Mouse (Mus musculus) adrenal gland, adult (tissue): ENCODE measurements around the gene Fam126b.
A peak's percentile ranks its signal among the peaks of the same experiment; 100 is the strongest.
"Not testable (repeated sequence)": the region's sequence is repeated elsewhere in the genome, so short reads cannot be mapped to it uniquely, and the experiment has no call there.

Experiments
- DNase-seq, 2 experiments: peaks; one replicate each; pipeline ENCODE4 v3.0.0; 2022 to 2023; ENCODE audit warnings: low spot score in 1 of 2; ENCODE audit not compliant: inconsistent age in 2 of 2

Gene Fam126b

DNA sequence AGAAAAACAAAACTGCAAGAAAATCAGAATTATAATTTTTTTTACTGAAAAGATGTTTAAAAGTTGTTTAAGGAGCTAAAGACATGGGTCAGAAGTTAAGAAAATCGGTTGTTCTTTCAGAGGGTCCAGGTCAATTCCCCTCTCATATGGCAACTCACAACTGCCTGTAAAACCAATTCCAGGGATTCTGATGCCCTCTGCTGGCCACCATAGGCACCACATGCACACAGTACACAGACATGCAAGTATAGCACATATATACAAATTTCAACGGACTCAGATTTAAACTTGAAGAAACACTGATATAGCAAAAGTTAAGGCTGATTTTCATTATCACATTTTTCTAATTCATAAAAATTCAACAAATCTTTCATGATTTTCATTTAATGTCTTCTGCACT, 6.9 kb downstream of the Fam126b start:
- peak in 1 of 2 experiments; percentile 54 for DNase-seq

DNA sequence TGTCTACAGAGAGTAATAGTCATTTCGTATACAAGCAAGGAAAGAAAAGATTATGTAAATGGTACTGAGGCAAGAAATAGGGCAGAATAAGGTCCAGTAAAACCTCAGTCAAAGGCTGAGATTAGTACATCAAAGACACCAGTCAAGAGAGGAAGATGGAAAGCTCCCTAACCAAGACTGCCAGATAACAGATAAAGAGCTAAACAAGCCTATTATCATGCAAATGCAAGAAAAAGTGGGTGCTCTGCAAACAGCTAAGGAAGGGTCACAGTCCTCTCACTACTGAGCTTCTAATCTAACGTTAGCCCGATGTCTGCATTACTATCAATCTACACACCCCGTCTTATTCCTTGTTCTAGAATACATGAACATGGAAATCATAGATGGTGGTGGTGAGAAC, 15.7 kb downstream of the Fam126b start:
- no peak for DNase-seq

DNA sequence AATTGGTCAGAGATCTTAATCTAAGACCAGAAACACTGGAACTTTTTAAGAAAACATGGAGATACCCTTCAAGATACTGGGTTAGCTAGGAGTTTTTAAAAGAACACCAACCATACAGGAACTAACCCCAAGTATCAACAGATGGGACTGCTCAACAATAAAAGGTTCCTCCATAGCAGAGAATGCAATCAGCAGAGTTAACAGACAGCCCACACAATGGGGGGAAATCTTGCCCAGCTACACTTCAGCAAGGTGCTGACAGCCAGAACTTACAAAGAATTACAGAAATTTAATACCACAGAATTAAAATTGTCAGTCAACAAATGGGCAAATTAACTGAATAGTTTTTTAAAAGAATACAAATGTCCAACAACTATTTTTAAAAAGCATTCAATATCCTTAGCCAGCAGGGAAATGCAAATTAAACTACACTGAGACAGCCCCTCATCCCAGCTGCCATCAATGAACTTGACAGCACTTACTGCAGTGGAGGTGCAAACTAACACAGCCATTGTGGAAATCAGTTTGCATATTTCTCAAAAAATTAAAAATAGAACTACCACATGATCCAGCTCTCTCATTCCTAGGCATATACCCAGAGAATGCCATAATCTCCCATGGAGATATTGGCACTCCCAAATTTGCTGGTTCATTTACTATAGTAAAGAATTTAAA, 17.5 kb downstream of the Fam126b start:
- DNase-seq, result no peak

DNA sequence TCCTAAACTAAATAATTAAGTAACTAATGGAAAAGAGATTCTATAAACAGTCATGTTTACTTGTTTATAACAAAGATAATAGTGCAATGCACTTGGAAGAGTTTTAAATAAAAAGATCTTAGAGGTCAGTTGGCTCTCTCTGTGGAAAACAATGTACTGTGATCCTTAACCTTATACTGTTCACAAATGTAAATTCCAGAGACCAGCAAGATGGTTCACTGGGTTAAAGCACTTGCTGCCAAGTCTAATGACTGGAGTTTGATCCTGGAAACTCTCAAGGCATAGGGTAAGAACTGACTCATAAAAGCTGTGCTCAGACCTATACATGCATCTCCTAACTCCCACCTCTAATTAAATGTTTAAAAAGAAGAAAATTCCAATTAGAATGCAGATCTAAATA, 19.5 kb downstream of the Fam126b start:
- DNase-seq, result no peak

DNA sequence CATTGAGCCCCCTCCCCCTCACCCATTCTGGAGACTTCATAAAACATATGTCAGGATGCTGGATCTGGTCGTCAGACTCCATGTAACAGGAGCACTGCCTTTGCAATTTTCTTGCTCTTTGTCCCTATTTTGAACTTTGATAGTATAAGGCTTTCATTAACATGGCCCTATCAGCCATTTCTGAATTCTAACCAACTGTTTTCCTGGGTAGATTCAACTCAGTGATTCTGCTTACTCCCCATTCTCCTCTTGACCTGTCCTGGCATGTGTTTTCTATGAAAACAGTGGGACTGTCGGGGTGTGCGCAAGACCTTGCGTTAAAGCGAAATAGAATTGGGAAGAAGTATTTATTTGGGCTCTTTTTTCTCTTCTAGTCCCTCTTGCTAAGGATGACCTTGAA, 21.1 kb downstream of the Fam126b start:
- no peak for DNase-seq

DNA sequence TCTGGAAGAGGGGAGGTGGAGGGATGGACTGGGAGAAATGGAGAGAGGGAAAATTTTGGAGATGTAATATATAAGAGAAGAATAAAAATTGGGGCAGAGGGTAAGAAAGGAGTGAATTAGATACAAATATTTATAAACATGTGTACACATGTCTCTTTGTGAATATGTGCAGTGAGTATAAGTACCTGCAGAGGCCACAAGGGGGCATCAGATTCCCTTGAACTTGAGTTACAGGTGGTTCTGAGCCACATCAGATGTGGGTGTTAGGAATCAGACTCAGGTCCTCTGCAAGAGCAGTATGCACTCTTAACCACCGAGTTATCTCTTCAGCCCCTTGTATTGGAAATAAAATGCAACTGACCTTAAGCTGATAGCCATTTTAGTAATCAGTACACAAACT, 23.7 kb downstream of the Fam126b start:
- peak; percentile 36 to 74 for DNase-seq

- DNase-seq, result not testable (repeated sequence)
Observed at GRCm38 (mm10) chr1:58560370-58560769, 25.8 kb downstream of the Fam126b start.

GRCm38 (mm10) chr1:58541386-58541785, 44.7 kb downstream of the Fam126b start:
- DNase-seq, result no peak

DNA sequence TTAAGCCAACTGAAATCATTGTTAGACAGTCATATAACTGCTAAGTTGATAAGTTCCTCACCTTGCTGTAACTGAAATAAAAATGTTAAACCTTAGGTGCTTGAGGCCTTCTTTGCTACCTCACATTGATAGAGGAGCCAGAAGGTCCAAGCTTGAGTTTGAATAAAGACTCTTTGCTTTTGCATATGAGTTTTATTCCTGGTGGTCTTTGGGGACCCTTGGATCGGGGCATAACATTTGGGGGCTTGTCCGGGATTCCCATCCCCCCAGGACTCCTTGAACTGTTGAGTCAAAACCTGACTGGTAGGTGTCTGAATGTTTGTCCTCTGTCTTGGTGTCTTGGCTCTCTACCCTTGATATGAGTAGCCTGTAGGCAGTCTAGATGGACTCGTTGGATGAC, 78.9 kb downstream of the Fam126b start:
- DNase-seq, result no peak

DNA sequence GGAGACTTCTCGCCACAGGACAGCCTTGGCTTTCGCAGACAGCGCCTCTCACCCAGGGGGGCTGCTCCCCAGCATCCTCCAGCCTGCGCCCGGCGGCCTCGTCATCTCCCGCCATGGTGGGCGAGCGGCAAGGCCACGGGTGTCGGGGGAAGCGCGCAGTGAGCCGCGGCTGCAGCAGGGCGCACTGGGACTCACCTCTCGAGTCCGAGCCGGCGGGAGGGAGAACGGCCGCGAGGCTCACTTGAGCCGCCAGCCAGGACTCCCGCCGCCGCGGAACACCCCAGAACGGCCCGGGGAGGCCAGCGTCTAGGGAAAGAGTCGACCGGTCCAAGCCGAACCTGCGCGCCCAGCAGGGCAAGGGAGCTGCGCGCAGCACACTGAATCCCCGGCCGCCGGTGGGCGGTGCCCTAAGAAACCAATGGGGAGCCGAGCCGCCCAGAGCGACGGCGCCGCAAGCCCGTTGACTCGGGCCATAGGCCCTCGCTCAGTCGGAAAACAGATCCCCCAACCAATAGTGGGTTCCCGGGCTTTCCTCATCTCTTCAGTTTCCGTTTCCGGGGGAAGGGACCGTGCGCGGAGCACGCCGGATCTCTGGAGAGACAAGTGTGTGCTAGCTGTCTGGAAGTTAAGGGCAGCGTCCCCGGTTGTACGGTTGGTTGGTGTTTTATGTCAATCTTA, 81.4 kb downstream of the Fam126b start, which contains the start of gene Orc2:
Orc2 (minus strand) TSS at position 533 of the 678 bp plus-strand sequence.
- DNase-seq, result peak; percentile 94 to 97

DNA sequence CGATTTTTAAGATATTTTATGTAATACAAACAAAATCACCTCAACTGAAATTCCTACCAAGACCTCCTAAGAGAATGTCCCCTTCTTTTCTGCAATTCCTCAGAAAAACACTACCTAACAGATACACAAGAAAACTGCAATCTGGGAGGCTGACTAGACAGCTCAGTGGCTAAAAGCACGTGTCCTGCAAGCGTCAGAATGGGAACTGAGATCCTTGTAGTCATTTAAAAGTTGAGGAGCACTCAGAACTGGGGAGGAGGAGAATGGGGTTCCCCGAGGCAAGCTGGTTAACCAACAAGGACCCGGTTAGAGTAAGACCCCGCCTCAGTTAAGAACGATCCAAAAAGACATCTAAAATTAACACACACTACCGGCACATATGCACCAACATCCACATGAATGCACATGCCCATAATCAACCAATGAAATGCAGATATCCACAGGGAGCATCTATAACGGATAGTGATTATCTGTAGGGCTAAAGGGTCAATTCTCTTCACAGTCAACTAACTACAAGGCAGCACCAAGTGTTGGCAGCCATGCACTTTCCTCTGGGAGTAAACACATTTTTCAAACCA, 82.2 kb downstream of the Fam126b start:
- DNase-seq, result peak in 1 of 2 experiments; percentile 35

GRCm38 (mm10) chr1:58503134-58503533, 83.0 kb downstream of the Fam126b start:
- no peak for DNase-seq

DNA sequence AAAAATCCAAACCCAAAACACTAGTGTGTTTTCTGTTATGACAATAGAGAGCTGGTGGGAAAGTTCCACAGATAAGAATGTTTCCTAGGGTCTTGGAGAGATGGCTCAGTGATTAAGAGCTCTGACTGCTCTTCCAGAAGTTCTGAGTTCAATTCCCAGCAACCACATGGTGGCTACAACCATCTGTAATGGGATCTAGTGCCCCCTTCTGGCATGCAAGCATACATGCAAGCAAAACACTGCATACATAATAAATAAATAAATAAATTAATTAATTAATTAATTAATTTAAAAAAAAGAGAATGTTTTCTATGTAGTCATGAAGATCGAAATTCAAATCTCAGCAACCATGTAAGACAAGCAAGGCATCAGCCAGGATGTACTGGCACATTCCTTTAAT, 87.4 kb downstream of the Fam126b start:
- DNase-seq, result no peak

DNA sequence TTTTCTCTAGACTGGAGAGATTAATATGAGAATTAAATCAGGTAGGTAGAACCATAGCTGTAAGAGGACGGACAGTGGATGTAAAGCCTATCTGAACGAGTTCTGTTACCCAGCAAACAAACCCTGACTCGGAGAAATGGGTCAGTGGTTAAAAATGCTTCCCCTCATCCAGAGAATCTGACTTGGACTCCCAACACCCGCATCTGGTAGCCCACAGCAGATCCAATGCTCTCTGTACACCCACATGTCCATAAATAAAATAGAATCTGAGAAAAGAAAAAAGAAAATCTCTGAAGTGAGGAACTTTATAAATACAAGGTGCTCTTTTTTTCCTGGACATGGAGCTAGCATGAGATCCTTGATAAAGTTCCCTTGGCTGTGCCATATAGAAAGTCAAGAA, 88.4 kb downstream of the Fam126b start:
- DNase-seq, result no peak

DNA sequence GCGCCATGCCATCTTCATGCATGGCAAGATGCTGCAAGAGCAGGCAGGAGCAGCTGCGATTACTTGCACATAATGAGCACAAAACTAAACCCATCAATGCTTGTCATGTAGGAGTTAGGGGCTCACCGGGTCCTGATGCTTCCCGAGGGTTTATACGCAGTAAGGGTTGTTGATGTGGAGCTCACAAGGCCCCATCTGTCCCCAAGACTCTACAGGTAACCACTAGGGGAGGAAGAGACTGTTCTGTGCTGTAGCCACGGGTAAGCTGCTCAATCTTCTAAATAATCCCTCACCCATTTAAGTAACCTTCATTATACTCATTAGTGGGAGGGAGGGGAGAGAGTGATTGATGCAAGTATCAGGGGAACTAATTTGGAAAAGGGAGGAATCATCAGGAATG, 90.5 kb downstream of the Fam126b start:
- no peak for DNase-seq

- no peak for DNase-seq
Observed at GRCm38 (mm10) chr1:58482647-58483046, 103.5 kb downstream of the Fam126b start.

DNA sequence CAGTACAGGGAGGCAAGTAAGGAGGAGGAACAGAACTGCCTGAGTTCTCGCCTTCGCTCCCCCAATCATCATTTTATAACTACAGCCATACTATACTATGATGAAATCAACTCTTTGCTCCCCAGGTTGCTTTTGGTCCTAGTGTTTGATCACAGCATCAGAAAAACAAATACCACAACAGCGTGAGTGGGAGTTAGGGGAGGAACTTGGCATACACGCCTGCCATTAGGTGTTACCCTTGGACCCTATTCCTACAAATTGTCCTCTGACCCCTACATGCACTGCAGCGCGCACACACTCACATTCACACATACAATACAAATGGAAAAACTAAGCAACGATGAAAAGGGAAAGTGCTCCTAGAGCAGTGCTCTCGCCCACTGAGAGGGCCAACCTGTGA, 110.5 kb downstream of the Fam126b start:
- DNase-seq, result no peak
